In genomic region chr11:88714127-88714526, GRCm38 (mm10) we compare ENCODE assay signal across 11 mouse cellular contexts. TPM values are rescaled to one million over a fixed set of nuclear protein-coding genes. Genes with fewer than 3 reads are reported as not detected.
DNase-seq lines count a peak whose midpoint lies in the region; ATAC-seq and TF ChIP-seq lines count a peak whose summit lies in the region.
"Had no signal": no experiment of that assay in that cellular context is flagged by ENCODE, and none has a peak within 500 bp of the region (broad histone marks: within the 10 kb centered on the region; RNA-seq: fewer than 3 reads in every experiment).

No protein-coding gene starts in this region.

- peaks cover 6% of the 10 kb centered on the region for H3K4me1 ChIP-seq in lung, embryonic 14.5 days (ENCODE audit: insufficient read depth)
- H3K4me1 ChIP-seq in lung, postnatal 0 days (ENCODE audit: insufficient read depth, low read depth, low read length) = peaks cover 10% of the 10 kb centered on the region; the same call in 1 of the 2 replicates
- peaks cover 27% of the 10 kb centered on the region for H3K4me1 ChIP-seq in forebrain, embryonic 14.5 days (ENCODE audit: control insufficient read depth, insufficient read depth, low read length)
- peaks cover 54% of the 10 kb centered on the region for H3K4me1 ChIP-seq in limb, embryonic 13.5 days
- peaks cover 14% of the 10 kb centered on the region; the same call in 1 of the 2 replicates for H3K4me1 ChIP-seq in neural tube, embryonic 14.5 days (ENCODE audit: control insufficient read depth, insufficient read depth, low read length)

- H3K27ac ChIP-seq in lung, embryonic 14.5 days (ENCODE audit: low read depth) = no peak overlapping the region
- H3K27ac ChIP-seq in lung, postnatal 0 days (ENCODE audit: low read length) = no peak overlapping the region
- no peak overlapping the region for H3K27ac ChIP-seq in forebrain, embryonic 14.5 days (ENCODE audit: low read depth, low read length)
- no peak overlapping the region for H3K27ac ChIP-seq in limb, embryonic 13.5 days
- no peak overlapping the region for H3K27ac ChIP-seq in neural tube, embryonic 14.5 days (ENCODE audit: low read depth, low read length)
- H3K27ac ChIP-seq: stomach, embryonic 15.5 days had no signal

- TF ChIP-seq EP300 in lung, postnatal 0 days (IDR thresholded peaks at IDR 0.05) = no peak

- DNase-seq in lung, embryonic 14.5 days = no peak
- no peak for DNase-seq in lung, postnatal 0 days (ENCODE audit: low spot score)
- no peak for DNase-seq in forebrain, embryonic 14.5 days (ENCODE audit: low spot score)
- DNase-seq in thymus, postnatal 14 days = no peak
- no peak for DNase-seq in liver
- DNase-seq in layer of hippocampus, postnatal 10 days (ENCODE audit: low spot score in 2 of 2) = no peak
- DNase-seq: lung, postnatal 14 days had no signal

- H3K9me3 ChIP-seq in lung, embryonic 14.5 days (ENCODE audit: low read depth, low read length) = no peaks in the 10 kb centered on the region
- no peaks in the 10 kb centered on the region for H3K9me3 ChIP-seq in lung, postnatal 0 days (ENCODE audit: low read length)
- H3K9me3 ChIP-seq in forebrain, embryonic 14.5 days (replicated peaks; ENCODE audit: control insufficient read depth, low read length) = no peaks in the 10 kb centered on the region
- no peaks in the 10 kb centered on the region for H3K9me3 ChIP-seq in limb, embryonic 13.5 days
- no peaks in the 10 kb centered on the region for H3K9me3 ChIP-seq in neural tube, embryonic 14.5 days (ENCODE audit: control insufficient read depth, low read length)
- H3K9me3 ChIP-seq: stomach, embryonic 15.5 days had no signal

- no peak for TF ChIP-seq CTCF in lung, embryonic 14.5 days (IDR thresholded peaks at IDR 0.05; ENCODE audit: low read depth)
- TF ChIP-seq CTCF in lung, postnatal 0 days (IDR thresholded peaks at IDR 0.05) = no peak

- no peak overlapping the region for H3K4me3 ChIP-seq in lung, embryonic 14.5 days (ENCODE audit: low read depth, low read length)
- H3K4me3 ChIP-seq in lung, postnatal 0 days (ENCODE audit: low read depth, low read length) = no peak overlapping the region
- H3K4me3 ChIP-seq in forebrain, embryonic 14.5 days (ENCODE audit: low read depth, low read length) = peak overlapping the region; percentile 89; the same call in 1 of the 2 replicates
- H3K4me3 ChIP-seq in limb, embryonic 13.5 days = peak overlapping the region; percentile 91
- peak overlapping the region; percentile 16; the same call in 1 of the 2 replicates for H3K4me3 ChIP-seq in neural tube, embryonic 14.5 days (ENCODE audit: low read depth, low read length)
- H3K4me3 ChIP-seq: stomach, embryonic 15.5 days had no signal

- no peak overlapping the region for H3K9ac ChIP-seq in lung, embryonic 14.5 days
- no peak overlapping the region for H3K9ac ChIP-seq in lung, postnatal 0 days (replicated peaks; ENCODE audit: low read depth)
- H3K9ac ChIP-seq in forebrain, embryonic 14.5 days (ENCODE audit: low read length) = peak overlapping the region; percentile 29
- no peak overlapping the region for H3K9ac ChIP-seq in limb, embryonic 13.5 days
- H3K9ac ChIP-seq in neural tube, embryonic 14.5 days (replicated peaks; ENCODE audit: low read depth, low read length) = no peak overlapping the region
- H3K9ac ChIP-seq: stomach, embryonic 15.5 days had no signal

- peak overlapping the region; percentile 71; the same call in 1 of the 2 replicates for H3K4me2 ChIP-seq in lung, embryonic 14.5 days
- H3K4me2 ChIP-seq in lung, postnatal 0 days (replicated peaks; ENCODE audit: low read depth, low read length) = no peak overlapping the region
- peak overlapping the region; percentile 78 for H3K4me2 ChIP-seq in forebrain, embryonic 14.5 days (ENCODE audit: low read length)
- peak overlapping the region; percentile 90 for H3K4me2 ChIP-seq in limb, embryonic 13.5 days (replicated peaks)
- peak overlapping the region; percentile 57 for H3K4me2 ChIP-seq in neural tube, embryonic 14.5 days (ENCODE audit: low read depth, low read length)

- H3K36me3 ChIP-seq in lung, embryonic 14.5 days (ENCODE audit: insufficient read depth) = peaks cover 38% of the 10 kb centered on the region
- H3K36me3 ChIP-seq in lung, postnatal 0 days (ENCODE audit: insufficient read depth, low read length) = 0 out of 2 replicates have a peak, but pooled peaks cover 17% of the 10 kb centered on the region
- H3K36me3 ChIP-seq in forebrain, embryonic 14.5 days (ENCODE audit: control insufficient read depth, insufficient read depth, low read length) = peaks cover 33% of the 10 kb centered on the region
- peaks cover 26% of the 10 kb centered on the region for H3K36me3 ChIP-seq in limb, embryonic 13.5 days
- peaks cover 15% of the 10 kb centered on the region; the same call in 1 of the 2 replicates for H3K36me3 ChIP-seq in neural tube, embryonic 14.5 days (ENCODE audit: control insufficient read depth, insufficient read depth, low read length)

- 75% methylated on average over 7 of the region's 7 CpGs for WGBS in lung, embryonic 14.5 days
- 69% methylated on average over 7 of the region's 7 CpGs for WGBS in lung, postnatal 0 days
- 51% methylated on average over 7 of the region's 7 CpGs for WGBS in forebrain, embryonic 14.5 days
- WGBS in limb, embryonic 13.5 days = 52% methylated on average over 7 of the region's 7 CpGs
- WGBS in neural tube, embryonic 14.5 days = 62% methylated on average over 7 of the region's 7 CpGs

- no peaks in the 10 kb centered on the region for H3K27me3 ChIP-seq in lung, embryonic 14.5 days (ENCODE audit: insufficient read depth, low read length)
- no peaks in the 10 kb centered on the region for H3K27me3 ChIP-seq in lung, postnatal 0 days (replicated peaks; ENCODE audit: insufficient read depth, low read length)
- H3K27me3 ChIP-seq in forebrain, embryonic 14.5 days (replicated peaks; ENCODE audit: control insufficient read depth, insufficient read depth, low read length) = no peaks in the 10 kb centered on the region
- no peaks in the 10 kb centered on the region for H3K27me3 ChIP-seq in limb, embryonic 13.5 days
- no peaks in the 10 kb centered on the region for H3K27me3 ChIP-seq in neural tube, embryonic 14.5 days (ENCODE audit: control insufficient read depth, insufficient read depth, low read length)
- H3K27me3 ChIP-seq: stomach, embryonic 15.5 days had no signal

- ATAC-seq in lung, embryonic 14.5 days (ENCODE audit: insufficient read depth) = no peak
- ATAC-seq in lung, postnatal 0 days = no peak
- no peak for ATAC-seq in forebrain, embryonic 14.5 days
- no peak for ATAC-seq in limb, embryonic 13.5 days (ENCODE audit: low FRiP score, low read depth)
- ATAC-seq in neural tube, embryonic 14.5 days (ENCODE audit: low read depth) = no peak
- ATAC-seq: intestine, postnatal 0 days had no signal

RNA-seq across cellular contexts. Expression of gene Msi2, which starts 4.2 kb away (rescaled TPM):
- 12.7 TPM in 2 replicates for polyA plus RNA-seq in lung, embryonic 14.5 days (2014; fragmentation: Nextera tagmentation; extraction: Ambion mirVana)
- polyA plus RNA-seq in lung, postnatal 0 days (2015; fragmentation: Nextera tagmentation; extraction: Ambion mirVana) = 12.6 and 13.3 TPM in 2 replicates
- polyA plus RNA-seq in forebrain, embryonic 14.5 days (2014; fragmentation: Nextera tagmentation; extraction: Ambion mirVana) = 19.9 and 20.3 TPM in 2 replicates
- polyA plus RNA-seq in limb, embryonic 13.5 days (2015; fragmentation: Nextera tagmentation; extraction: Ambion mirVana) = 21.1 and 21.3 TPM in 2 replicates
- polyA plus RNA-seq in neural tube, embryonic 14.5 days (2014; fragmentation: Nextera tagmentation; extraction: Ambion mirVana) = 20.0 and 25.6 TPM in 2 replicates
- 10 to 100 TPM; 97.4 to 97.6 TPM for total RNA-seq in layer of hippocampus, postnatal 10 days (2021)

Comparison
In these comparisons a context has a peak if more than half of its experiments do, and no peak if none do; other contexts are left out.
1. H3K4me3 ChIP-seq: peak in forebrain, embryonic 14.5 days (single experiment), limb, embryonic 13.5 days (single experiment) and neural tube, embryonic 14.5 days (single experiment); none in lung, embryonic 14.5 days (single experiment) and lung, postnatal 0 days (single experiment).